Mouse (Mus musculus) left cerebral cortex, adult 8-10 months (tissue): ENCODE data around the gene Zfp64. TPM values are rescaled to one million over a fixed set of nuclear protein-coding genes. Genes with fewer than 3 reads are reported as not detected.

Experiments
- DNase-seq, 2 experiments: peaks; one replicate each; pipeline ENCODE4 v3.0.0; 2022; ENCODE audit warnings: low spot score in 2 of 2
- total RNA-seq, 4 experiments: library from RNA; stranded (reverse); gene quantifications; 2 replicates each; pipeline ENCODE4 v1.2.4; 2022

The Zfp64 gene
- 10 to 100 TPM; 19.2 to 21.7 (median 20.0) TPM for total RNA-seq

DNA sequence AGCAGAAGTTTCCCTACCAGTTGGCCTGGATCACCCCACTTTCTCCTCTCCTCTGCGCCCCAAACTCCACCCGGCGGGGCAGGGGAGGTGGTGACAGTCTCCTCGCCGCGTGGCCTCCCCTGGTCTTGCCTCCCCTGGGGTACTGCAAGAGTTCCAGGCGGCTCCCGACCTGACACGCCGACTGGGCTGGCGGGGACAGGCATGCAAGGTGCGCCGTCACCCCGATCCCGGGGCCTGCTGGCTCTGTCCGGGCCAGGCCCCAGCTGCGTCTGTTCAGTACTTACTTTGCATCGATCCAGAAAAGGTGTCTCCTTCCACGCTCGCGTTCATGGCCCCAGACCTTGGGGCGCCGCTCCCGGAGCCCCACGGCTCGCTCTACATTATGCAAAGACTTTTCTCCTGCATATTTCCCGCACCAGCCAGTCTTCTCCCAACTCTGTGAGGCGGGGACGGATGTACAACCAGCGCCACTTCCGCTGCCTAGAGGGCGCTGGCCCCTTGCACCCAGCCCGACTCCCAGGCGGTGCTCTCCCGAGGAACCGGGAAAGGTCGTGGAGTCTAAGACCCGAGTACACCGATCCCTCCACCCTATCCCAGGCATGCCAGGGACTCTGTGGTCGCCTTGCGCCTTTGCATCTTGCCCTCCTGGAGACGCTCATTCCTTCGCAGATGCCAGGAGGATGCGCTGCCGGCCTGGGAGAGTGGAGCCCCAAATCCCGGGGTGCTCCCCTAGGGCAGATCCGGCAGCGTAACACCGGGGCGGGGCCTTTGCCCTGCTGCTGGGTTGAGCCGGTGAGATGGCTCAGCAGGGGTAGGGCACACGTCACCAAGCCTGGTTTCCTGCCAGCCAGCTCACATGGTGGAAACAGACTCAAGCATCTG, at the start of gene Zfp64:
TSS of gene Zfp64 (minus strand) at position 753 of the 882 bp plus-strand sequence.
- DNase-seq: peak; percentile 80 to 82

DNA sequence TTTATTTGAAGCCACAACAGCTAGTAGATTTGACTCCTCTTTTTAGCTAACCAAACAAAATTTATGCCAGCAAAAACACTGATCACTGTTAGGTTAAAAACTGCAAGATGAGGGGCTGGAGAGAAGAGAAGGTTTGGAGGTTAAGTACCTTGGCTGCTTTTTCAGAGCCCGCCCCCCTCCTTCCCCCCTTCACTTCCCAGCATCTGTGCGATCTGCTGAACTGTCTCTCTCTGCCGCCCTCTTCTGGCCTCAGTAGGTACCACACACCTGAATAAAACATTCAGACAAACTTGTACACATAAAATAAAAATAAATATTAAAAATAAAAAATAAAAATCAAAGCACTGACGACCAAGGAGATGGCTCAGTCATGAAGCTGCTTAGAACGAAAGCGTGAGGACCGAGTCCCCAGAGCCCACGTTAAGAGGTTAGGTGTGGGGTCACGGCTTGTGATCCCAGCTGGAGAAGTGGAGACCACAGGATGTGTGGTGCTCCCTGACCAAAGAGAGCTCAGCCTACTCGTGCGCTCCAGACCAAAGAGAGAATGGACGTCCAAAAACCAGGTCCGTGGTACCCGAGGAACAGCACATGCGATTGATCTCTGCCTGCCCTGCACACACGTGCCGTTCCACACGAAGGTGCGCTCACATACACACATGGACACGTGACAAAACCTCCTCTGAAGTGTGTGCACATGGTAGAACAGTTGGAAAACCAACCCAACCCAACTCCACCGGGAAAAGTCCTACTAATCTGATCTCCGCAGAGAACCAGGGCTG, 37.4 kb upstream of the Zfp64 start:
- no peak for DNase-seq

DNA sequence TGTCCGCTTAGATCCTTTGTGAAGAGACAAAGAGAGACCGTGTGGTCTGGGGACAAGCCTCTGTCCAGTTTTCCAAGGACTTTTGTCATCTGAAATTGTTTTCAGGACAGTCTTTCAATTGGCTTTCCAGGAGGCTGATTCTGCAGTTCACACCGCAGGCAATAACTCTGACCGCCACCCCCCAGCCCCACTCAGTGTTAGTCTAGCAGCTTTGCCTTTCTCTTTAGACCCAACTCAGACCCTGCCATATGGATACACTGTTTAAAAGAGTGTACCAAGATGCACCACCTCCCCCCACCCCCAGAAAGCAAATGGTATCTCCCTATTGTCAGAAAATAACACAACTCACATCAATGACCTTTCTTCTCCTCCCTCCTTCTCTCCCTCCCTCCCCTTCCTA, 35.6 kb upstream of the Zfp64 start:
- no peak for DNase-seq

DNA sequence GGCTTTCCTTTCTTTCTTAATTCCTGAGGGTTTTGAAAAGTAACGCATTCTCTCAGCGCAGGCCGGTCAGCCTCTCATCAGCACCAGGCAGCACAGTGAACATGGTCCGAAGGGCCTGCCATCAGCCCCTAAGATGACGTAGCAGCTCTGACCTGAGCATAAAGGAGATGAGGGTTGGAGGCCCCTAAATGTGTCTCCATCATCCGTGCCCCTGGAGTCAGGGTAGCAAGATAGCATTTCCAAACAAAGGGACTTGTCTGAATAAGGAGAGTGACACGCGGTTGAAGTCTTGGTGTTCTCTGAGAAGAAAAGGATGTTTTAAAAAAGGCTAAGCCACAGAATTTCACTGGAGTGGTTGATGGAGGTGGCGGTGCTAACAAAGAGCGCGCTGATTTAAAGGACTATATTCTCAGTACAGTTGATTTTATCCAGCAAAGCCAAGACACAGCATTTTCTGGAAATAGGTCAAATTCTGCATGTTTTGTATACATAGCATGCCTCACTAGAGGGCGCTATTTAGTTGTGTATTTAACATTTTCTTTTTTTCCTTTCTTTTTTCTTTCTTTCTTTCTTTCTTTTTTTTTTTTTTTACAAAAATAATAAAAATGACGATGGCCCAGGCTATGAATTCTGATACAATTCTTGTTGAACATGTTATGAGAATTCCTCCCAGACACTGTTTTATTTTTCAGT, 34.8 kb upstream of the Zfp64 start:
- DNase-seq: no peak

DNA sequence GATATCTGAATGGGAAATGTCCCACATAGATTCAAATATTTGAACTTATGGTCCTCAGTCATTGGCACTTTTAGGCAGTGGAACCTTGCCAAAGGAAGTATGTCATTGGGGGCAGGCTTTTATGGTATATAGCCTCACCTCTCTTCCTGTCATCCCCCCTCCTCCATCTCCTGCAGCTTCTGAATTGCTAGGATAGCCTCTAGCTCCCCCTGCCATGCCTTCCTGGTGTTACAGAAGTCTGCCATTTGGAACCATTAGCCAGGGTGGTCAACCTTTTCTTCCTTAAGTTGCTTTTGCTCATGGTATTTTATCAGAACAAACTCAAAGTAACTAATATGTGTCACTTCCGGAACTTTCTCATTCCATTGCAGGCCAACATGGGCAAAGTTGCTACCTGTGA, 32.7 kb upstream of the Zfp64 start:
- DNase-seq: no peak

DNA sequence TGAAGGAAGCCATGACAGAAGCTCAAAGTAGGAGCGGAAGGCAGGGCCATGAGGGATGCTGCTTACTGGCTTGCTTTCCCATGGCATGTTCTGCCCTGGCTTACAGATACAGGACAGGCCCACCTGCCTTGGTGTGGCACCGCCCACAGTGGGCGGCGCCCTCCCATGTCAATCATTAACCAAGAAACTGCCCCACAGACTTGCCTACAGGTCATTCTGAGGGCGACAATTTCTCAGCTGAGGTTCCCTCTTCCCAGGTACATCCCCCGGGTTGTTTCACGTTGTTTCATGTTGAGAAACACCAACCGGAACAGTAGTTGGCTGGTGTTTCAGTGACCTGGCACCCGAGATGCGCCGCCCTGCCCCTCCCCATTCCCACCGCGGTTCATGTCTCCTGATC, 32.0 kb upstream of the Zfp64 start:
- no peak for DNase-seq

DNA sequence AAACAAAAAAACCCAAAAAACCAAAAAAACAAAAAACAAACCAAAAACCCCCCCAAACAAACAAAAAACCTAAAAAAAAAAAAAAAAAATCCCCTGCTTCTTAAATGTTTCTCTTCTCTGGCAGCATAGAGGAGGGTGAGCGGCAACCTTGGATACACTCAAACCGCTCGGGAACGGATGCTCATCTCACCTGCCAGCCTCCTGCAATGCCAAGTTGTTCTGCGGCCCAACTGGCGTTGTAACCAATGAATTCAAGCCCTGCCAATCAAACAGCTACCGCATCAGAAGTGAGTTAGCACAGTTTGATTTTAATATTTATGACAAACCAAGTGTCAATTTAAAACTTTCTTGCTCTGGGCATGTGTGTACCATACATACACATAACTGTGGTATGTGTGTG, 26.6 kb upstream of the Zfp64 start:
- DNase-seq: no peak

DNA sequence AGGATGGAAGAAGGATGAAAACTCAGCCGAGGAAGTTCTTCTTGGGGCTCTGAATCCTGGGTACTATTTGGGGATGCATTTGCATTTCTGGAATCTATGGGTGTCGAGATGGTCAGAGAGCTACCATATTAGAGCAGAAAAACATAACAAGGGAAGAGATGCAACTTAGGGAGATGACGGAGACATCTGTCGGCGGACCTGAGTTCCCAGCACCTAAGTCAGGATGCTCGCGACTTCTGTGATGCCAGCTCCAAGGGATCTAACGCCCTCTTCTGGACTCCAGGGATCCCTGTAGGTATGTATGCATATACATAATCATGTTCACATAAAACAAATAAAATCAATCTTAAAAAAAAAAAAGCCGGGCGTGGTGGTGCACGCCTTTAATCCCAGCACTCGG, 26.1 kb upstream of the Zfp64 start:
- DNase-seq: no peak

DNA sequence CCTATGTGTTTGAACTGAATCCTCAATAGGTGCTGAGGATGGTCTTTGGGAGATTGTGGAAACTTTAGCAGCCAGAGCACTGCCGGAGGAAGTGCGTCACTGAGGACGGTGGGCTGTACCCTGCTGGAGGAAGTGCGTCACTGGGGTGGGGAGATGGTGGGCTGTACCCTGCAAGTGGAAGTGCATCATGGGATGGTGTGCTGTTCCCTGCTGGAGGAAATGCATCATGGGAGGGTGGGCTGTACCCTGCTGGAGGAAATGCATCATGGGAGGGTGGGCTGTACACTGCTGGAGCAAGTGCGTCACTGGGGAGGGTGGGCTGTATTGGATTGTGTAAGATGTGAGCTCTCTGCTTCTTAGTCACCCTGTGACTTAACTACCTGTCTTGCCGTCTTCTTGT, 25.5 kb upstream of the Zfp64 start:
- peak in 1 of 2 experiments; percentile 68 for DNase-seq

DNA sequence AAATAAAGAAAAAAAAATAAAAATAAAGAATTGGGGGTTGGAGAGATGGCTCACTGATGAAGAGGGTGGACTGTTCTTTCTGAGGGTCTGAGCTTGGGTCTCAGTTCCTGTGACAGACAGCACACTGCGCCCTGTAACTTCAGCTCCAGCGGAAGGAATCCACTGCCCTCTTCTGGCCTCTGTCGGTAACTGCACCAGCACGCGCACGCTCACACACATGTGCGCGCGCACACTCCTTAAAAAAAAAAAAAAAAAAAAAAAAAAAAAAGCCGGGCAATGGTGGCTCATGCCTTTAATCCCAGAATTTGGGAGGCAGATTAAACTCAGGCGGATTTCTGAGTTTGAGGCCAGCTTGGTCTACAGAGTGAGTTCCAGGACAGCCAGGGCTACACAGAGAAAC, 24.4 kb upstream of the Zfp64 start:
- DNase-seq: no peak

DNA sequence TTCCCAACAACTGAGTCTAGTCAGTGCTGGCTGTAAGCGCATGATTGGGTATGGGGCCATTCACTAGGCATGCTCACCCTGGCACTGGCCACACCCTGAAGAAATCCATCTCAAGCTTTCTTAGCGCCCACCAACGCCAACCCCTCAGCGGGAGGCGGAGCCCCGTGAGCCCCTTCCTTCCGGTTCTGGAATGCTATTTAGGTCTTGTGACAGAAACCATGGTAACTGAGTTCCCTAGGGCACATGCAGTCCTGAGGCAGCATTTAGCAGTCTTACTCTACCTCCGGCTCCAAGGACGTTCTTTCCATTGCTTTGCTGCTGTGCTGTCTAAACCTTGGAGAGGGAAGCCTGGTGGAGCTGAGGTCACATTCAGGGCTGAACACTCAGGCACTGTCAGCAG, 22.6 kb upstream of the Zfp64 start:
- DNase-seq: no peak

DNA sequence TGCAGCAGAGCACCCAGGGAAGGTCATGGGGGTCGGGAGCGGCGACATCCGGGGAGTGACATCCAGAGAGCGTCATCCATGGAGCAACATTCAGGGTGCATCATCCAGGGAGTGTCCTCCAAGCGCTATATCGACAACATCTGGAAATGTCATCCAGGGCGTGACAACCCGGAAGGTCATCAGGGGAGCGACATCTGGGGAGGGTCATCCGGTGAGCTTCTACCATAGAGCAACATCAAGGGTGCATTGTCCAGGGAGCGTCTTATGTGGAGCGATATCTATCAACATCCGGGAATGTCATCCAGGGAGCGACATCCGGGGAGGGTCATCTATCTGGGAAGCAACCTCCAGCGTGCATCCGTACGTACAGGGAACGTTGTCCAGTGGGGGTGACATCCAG, 14.7 kb upstream of the Zfp64 start:
- no peak for DNase-seq

DNA sequence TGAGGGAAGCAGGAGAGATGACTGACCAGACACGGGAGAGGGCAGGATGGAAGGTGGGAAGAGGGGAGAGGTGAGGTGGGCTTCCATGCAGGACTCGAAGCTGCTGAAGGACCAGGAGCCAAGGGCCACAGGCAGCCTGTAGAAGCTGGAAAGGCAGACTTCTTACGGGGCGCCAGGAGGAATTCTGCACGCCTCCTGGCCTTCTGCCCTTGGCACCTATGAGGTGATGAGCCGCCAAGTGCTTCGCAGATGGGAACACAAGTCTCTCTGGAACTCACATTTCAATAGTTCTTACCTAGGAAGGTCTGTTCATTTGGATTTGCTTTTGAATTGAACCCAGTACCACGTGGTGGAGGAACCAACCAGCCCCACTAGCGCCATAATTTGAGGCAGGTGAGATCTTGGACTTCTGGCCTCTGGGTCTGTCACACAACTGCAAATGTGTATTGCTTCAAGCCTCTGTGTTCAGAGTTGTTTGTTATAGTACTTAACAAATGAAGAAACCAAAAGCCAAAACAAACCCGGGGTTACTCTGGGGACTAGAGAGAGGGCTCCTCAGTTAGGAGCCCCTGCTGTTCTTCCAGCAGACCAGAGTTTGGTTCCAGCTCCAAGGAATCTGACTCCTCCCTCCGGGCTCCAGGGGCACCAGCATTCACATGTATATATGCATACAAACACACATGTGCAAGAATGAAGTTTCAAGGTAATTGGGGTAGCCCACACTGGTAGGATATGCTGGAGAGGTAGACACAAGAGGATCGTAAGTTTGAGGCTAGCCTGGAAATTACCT, 12.9 kb upstream of the Zfp64 start:
- no peak for DNase-seq

DNA sequence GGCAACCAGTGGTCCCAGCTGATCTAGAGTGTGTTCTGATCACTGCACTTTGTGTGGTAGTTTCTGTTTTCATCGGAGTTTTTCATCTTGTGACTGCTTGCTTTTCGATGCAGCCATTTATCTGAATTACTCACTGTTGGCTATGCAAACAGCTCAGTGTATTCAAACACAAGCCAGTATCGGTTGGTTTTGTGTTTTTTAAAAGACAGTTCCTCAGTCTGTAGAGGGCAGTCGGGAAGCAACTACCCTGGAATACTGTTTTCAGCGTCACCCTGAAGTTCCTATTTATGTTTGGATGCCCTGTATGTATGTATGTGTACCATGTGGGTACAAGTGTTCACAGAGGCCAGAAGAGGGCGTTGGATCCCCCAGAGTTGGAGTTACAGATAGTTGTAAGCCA, 11.1 kb upstream of the Zfp64 start:
- no peak for DNase-seq

DNA sequence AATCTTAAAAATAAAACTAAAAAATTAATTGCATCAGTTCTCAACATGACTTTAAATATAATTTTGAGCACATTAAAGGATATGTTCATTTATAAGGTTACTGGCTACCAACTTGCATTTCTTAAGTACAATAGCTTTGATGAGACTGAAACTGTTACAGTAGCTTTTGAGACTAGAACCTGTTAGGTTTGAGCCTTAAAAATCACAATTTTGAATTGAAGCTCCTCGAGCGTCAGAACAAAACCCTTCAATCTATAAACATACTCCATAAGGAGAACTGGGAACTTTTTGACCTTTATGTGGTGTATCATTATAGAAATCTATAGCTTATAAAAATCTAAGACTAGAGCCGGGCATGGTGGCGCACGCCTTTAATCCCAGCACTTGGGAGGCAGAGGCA, 9.5 kb upstream of the Zfp64 start:
- no peak for DNase-seq

DNA sequence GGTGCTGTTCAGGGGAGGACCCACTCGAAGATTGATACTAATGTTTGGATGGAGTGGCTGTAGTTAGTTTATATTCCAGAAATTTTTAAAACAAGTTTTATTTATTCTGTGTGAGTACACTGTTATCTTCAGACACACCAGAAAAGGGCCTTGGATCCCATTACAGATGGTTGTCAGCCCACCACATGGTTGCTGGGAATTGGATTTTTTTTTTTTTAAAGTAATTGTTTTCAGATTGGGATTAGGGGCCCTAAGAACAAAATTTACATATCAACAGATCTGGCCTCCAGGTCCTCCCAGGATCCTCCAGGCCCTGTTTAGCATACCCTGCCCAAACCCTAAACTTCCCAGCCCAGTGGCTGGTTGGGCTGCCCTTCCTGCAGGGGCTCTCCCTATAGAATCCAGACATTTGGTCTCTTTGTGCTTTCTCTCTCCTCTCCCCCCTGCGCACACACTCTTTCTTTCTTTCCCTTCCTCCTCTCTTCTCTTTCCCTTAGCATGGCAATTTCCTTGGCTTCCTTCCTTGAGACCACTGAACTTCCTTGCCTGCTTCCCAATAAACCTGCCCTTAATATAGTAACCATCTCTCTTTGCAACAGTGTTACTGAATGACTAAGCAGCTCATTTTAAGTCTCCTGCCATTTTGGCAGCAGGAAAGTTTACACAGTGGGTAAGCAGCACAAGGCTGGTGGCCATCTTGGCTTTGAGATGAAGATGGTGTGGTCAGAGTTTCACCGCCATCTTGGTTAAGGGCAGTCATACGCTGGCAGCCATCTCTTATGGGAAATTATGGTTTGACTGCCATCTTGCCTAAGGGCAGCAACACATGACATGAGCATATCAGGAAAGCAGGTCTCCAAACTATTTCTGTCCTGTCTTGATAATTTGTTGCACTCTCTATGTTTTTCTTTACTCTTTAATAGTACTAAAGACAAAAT, 6.6 kb upstream of the Zfp64 start:
- no peak for DNase-seq

DNA sequence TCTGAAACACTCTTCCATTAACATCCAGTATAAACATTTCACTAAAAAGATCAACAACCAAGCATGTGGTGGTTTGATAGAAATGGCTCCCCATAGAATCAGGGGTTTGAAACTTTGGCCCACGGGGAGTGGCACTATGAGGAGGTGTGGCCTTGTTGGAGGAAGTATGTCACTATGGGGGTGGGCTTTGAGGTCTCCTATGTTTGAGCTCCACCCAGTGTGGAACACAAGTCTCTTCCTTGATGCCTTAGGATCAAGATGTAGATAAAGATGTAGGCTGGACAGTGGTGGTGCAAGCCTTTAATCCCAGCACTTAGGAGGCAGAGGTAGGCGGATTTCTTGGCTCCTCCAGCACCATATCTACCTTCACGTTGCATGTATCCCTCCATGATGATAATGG, 5.4 kb upstream of the Zfp64 start:
- no peak for DNase-seq

DNA sequence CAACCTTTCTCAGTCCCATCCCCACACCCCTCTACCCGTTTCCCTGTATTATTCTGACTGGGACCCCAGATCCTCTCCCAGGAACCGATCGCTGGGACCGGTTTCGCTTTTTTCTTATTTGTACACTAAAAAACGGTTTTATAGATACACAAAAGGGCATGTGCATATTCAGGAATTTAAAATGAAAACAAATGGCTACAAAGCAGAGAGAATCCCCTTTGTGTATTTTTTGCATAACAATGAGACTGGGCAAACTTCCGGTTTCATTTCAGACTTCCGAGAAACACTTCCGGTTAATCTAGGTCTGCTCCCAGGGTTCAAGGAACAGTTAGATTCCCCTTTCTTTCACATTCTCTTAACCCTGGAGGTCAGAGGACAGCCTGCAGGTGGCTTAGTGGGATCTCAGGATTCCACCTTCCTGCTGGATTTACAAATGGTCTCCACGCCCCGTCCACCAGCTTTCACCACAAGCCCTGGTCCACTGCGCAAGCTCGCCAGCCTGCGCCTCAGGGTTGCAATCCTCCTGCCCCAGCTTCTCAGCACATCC, 4.0 kb upstream of the Zfp64 start:
- DNase-seq: no peak

DNA sequence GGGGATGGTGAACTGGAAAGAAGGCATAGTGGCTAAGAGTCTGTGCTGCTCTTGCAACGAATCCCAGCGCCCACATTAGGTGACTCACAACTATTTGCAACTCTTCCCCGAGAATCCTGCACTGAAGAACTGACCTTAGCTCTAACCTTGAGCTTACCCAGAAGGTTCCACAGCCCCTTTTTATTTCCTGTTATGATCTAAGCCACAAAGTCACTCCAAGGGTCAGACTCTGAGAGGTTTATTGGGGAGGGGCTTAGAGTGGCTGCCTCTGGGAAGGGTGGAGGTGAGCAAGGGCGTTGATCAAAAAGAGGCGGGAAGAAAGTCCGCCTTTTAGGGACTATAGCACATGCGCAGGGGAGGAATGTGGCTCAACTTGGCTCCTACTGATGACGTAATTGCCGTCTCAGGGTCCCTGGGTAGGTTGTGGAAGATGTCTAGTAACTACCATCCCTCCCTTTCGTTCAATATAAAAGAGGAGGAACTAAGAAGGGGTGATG, 511 bp upstream of the Zfp64 start:
- DNase-seq: no peak

DNA sequence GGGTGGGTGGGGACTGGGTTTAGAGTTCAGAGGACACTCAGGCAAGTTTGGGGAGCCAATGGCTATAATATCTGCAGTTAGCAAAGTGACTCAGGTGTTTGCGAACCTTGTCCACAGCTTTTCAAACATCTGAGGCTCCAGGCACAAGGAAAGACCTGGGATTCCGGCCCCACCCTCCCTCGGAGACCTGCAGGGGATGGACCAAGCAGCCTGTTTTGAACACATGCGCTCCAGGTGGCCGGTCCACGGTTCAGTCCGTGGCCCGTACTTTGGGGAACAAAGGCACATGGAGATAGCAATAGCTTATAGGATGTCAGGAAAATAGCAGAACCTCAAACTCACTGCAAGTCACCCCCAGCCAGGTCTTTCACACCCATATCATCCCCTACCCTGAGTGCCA, 1.0 kb downstream of the Zfp64 start:
- no peak for DNase-seq
